Mouse (Mus musculus): Measurements from ENCODE around the gene Lrmda. TPM values are rescaled to one million over a fixed set of nuclear protein-coding genes. Genes with fewer than 3 reads are reported as not detected.

Gene Lrmda
- total RNA-seq, 2 experiments from 2014 or later = 11.2 to 12.6 TPM

DNA sequence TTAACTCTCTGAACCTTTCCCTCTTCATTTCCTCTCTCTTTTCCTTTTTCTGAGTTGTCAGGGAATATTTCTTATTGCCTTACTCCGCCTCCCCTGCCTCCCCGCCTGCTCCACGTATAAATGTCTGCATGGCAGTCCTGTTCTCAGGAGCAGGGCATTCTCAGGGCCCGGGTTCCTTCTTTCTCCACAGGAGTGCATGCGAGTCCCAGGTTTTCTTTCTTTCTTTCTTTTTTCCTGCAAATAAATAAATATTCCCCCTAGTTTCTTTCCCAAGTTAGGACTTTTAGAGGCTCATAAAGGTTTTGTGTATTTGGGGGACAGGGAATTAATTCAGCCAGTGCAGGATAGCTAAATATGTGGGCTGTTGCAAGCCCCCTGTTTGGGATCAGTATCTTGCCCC, 27.7 kb upstream of the Lrmda start:
- ATAC-seq (ENCODE audit: poor library complexity, severe bottlenecking) = no peak

DNA sequence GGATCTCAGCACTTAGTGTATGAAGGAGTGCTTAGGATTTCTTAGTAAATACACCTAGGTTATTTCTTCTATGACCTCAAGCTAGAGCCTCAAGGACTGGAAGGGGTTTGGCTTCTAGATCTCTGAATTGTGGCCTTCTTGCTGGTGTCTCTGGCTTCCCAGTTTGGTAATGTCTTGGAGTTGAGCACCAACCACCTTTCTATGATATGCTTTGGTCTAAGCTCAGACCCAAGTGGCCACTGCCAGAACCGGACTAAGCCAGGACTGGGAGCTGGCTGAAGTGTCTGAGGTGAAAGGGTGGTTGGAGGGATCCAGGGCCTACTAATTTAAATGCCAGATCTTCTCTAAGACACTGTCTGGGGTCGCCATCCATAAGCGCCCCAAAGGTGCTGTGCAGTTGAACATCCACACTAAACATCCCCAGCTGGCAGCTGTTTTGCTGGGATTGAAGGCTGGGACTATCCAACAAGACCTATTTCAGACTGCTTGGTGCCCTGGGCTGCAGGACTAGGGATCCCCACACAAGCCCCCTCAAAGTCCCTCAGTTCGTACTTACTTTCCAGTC, 27.1 kb upstream of the Lrmda start:
- ATAC-seq (ENCODE audit: poor library complexity, severe bottlenecking) = no peak

DNA sequence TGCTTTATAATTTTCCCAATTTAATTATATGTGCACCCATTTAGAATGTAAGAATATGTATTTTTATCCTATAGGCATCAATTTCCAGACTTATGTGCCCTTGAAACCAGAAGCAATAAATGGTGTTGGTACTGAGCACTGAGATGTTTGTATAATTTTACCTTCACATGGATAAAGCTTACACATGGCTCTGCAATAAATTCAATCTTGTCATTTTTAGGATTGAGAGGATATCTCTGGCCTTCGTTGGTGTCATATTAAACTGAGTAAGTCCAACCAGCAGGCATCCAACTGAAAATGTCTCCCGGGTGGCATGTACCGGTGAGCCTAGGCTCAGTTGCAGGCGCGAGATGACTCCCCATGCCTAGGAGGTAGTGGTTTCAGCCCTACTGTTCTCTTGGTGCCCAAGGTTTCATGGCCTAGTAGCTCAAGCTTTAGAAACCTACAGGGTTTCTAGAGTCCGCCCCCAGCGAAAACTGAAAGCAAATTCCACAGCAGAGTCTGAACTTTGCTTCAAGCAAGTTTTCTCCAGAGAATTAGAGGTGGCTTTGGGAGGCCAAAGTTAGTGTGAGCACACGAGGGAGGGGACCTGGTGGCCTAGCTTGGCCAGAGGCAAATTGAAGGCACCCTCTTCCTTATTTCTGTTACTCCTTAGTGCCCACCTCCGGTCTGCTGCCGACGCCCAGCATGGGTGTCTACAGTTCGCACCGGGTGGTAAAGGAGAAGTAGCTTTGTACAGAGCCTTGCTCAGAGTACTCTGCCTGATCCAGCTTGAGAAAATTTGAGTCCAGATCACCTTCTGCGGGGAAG, 26.1 kb upstream of the Lrmda start:
- peak; percentile 70 for ATAC-seq (ENCODE audit: poor library complexity, severe bottlenecking)

DNA sequence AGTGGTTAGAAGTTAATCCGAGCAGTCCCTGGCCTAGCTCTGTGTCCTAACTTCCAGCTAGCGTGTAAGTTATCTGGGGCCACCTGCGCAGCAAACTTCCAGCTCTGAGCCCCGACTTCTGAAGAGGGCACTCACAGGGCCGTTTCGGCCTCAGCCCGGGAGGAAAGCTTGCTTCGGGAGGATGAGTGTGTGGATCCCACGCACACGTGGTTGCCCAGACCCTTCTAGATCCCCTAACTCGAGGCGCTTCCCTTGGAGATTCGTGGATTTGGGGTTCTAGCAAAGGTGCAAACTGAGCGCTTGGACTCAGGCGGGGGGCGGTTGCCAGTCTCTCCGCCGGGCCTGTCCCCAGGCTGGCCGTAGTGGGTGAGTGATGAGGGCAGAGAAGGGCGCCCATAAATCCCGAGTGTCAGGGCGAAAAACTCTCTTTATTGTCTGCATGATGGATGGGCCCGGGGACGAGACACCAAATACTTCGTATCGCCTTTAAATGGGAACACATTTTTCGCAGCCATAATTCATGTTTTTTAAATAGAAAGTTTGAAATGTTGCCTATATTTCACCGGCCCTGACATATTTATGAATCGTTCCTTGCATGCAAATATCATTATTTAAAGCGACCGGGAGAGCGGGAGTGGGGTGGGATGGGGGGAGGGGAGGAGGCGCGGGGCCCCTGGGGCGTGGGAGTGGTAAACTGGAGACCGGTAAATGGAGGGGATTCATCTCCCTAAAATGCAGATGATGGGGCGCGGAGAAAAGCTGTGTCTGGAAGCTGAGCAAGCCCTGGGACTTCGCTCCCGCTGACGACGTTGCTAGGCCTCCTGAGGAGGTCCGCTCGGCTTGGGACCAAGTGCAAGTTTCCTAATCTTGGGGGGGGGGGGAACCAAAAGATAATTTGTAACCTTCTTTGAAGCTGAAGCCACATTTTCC, 25.2 kb upstream of the Lrmda start:
- ATAC-seq (ENCODE audit: poor library complexity, severe bottlenecking) = 0 out of 2 replicates have a peak, but pooled peaks have one; percentile 12

DNA sequence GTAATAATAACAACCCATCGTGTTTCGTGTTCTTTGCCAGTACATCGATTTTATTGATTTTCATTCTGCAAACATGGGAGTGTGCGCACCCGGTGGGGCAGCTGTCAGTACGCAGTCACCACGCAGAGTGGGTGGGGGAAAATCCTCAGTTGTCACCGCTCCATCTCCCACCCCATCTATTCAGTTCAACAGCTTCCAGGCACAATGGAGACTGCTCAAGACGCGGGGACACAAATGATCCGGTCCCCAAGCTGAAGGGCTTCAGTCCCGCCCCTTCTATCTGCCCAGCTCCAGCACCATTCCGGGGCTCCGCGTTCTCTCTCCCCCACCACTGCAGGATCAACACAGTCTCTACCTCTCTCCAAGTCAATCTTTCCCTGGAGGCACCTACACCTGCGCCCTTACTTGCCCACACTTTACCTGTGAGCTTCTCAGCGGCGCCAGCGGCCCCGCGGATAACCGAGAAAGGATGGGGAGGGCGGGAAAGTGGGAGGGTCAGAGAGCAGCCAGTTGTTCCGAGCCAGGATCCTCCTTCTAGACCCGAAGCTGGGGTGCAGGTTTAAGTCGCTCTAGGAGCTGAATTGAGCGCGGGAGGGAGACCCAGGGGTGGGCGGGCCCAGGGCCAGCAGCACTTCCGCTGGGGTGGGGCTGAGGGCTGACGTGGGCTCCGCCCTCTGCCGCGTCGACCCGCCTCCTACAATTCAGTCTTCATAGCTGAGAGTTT, 24.3 kb upstream of the Lrmda start:
- ATAC-seq (ENCODE audit: poor library complexity, severe bottlenecking) = peak; percentile 76

DNA sequence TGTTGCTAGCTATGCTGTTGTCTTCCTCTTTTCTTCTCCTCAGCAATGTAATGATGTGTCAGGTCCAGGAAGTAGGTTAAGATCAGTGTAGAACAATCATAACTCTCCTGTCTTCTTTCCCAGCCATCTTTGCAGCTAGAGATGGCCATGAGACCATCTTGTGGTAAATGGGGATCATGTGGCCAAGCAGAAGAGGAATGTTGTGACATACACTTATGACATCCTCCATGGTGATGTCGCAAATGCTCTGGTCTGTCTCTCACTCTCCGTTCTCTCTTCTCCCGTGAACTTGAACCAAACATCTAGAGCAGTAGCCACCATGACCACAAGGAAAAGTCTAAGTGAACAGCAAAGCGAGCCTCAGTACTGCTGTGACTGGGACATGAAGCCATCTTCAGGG, 19.9 kb upstream of the Lrmda start:
- peak; percentile 82 for ATAC-seq (ENCODE audit: poor library complexity, severe bottlenecking)

DNA sequence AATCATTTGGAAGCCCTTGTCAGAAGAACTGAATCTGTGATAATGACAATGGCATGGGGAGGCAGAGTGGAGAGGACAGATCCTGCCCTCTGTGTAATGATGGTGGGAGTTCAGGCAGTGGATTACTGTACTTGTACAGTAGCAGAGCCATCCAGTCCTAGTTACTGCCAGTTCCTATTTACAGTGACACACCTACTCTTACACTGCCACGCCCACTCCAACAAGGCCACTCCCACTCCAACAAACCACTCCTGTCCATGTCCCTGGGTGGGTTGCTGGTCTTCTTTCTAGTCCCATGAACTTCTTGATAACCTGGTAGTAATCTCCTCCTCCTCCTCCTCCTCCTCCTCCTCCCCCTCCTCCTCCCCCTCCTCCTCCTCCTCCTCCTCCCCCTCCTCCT, 16.3 kb upstream of the Lrmda start:
- no peak for ATAC-seq (ENCODE audit: poor library complexity, severe bottlenecking)

DNA sequence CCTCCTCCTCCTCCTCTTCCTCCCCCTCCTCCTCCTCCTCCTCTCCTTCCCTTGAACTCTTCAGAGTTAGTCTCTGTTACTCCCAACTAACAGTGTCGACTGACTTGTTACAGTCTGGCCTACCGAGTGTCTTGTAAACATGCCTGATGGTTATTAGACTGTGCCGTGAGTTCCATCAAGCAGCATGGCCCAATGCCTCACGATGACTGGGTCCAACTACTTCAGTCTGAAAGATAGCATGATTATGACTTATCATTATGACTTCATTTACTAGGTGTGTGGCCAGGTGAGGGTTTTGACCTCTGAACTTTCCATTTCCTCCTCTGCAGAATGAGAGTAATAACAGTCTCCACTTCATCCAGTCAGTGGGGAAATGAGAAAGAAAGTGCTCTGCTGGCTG, 15.9 kb upstream of the Lrmda start:
- no peak for ATAC-seq (ENCODE audit: poor library complexity, severe bottlenecking)

DNA sequence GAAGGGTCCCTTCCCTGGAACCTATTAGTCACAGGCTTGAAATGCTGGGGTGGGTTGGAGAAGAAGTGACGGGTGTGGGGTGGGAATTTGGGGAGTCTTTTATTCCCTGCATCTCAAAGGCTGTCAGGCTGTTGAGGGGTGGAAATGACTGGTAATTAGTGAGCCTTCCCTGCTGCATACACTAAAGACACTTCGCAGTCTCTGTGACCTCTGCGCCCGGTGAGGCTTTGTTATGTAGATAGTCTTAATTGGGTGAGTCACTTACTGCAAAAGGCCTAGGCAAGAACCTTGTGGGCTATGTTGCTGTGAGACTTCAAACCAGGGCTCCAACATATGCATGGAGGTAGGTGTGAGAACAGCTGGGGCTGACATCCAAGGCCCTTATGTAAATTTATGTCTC, 14.6 kb upstream of the Lrmda start:
- no peak for ATAC-seq (ENCODE audit: poor library complexity, severe bottlenecking)

DNA sequence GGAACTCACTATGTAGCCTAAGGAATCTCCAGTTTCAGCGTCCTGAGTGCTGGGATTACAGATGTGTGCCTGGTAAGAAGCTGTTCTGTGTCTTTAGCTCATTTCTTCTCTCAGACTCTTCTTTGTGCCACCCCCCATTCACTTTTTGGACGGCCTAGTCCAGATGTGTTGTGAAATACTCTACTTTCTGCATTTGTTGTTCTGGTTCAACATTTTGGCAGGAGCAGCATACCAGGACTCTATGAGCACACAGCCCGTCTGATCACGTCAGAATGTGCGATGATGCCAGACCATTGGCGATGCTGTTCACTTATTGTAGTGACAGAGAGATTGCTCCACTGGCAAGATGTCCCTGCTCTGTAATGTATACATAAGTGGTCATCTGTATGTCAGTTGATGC, 12.5 kb upstream of the Lrmda start:
- ATAC-seq (ENCODE audit: poor library complexity, severe bottlenecking) = no peak

DNA sequence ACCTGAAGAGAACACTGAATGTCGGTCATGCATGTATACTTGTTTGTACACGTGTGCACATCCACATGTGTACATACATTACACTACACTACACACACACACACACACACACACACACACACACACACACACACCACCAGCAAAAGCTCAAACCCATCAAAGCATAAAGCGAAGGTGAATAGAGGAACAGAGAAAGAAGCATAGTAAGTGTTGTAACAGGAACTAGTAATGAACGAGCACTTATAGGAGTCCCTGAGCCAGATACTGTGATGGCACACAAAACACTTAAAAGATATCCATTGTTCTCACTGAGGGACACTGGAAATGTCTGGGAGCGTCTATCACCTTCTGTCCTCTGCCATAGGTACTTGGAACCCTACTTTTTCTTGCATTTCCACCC, 5.2 kb upstream of the Lrmda start:
- peak; percentile 80 for ATAC-seq (ENCODE audit: poor library complexity, severe bottlenecking)

DNA sequence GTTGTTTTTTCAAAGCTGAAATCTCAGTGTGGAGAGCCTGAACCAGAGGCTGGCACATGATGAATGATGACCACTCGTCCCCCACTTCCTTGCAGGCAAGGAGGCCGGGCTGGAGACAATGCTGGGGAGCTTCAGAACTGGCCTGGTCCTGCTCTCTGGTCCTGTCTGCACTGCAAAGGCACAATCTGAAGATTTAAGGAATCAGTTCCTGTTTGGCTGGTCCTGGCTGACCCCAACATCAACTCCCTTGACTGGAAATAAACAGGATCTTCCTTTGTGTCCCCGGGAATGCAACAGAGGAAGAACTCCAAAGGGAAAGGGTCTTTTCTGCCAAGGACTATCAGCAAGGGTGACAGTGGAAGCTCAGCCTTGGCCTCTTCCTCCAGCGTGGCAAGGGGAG, 4.7 kb upstream of the Lrmda start:
- no peak for ATAC-seq (ENCODE audit: poor library complexity, severe bottlenecking)

DNA sequence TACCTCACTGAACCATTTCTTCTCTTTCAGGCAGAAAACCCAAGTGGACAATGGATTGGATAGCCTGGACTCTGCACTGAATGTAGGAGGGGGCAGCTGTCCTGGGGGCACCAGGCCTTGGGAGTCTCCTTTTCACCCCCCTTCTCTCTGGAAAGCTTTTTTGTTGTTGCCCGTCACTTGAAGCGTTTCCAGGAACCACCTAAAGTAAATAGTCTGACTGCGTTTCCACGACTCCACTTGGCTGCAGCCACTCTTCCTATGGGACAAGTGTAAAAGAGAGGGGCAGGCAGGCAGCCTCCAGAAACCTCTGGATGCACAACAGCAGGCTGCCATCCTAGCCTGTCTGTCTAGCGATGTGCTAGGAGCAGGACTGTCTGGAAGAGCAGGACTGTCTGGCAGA, 2.5 kb upstream of the Lrmda start:
- ATAC-seq (ENCODE audit: poor library complexity, severe bottlenecking) = no peak

DNA sequence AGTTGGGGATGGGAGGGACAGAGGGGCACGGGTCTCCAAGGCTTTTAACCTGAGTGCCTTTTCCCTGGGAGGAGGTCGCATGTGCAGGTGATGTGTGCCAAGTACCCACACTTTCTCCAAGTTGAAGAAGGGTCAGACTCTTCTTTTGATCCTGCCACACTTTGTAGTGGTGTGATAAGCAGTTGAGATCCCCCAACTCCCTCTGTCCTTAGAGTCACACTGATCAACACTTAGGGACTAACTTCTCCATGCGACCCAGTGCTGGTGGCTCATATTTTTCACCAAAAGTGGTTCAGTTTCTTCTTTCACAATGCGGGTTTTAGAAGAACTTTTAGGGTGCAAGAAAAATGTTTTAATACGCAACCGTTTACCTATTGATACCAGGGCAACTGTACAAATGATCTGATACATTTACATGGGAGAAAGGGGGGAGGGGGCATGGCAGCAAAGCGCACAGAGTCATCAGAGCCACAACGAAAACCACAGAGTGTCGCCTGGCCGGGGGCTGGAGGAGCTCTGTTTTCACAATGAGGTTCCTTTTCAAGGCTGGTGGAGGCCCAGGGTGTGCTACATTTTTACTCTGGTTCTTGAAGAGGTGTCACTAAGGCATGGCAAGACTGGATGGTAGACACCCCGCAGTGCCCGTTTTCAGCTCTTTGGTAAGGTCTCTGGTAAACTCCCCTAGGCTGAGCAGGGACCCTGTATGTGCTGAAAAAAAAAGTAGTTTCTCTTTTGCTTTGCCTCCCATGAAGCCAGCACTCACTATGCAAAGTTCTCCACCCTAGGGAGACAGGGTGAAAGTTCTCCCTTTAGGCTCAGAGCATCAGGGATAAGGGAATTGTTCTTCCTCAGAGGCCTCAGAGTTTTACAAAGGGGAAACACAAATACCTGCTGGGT, 685 bp downstream of the Lrmda start:
- peak; percentile 40 for ATAC-seq (ENCODE audit: poor library complexity, severe bottlenecking)

DNA sequence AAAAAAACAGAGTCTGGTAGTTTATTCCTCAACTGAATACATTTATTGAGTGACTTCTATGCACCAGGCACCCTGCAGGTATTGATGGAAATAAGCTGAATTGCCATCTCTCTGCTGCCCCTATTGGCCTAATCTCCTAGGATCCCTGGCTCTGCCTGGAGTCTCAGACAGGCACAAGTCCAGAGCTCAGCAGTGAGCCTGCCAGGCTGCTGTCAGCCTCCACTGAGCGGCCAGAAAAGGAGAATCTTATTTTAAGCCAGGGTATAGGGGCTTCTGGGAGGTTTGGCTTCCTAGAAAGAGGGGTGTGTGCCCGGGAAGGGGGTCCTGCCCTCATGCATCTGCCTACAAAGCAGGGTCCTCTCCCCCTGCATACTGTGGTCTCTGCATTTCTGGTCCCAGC, 1.4 kb downstream of the Lrmda start:
- ATAC-seq (ENCODE audit: poor library complexity, severe bottlenecking) = 0 out of 2 replicates have a peak, but pooled peaks have one; percentile 20

DNA sequence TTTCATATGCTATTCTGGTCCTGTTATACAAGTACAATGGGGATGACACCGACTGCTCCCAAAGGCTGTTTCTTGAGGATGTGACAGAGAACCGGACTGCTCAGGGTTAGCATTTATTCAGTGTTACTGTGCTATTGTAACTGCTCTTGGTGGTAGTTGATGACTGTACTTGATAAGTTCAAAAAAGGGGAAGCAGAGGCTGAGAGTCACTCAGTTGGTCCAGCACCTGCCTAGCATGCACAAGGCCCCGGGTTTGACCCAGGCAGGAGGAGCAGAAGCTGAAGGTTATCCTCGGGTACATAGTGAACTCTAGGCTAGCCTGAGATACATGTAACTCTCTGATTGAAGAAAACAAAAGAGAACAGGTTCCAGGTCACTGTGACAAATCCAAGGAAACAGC, 4.0 kb downstream of the Lrmda start:
- ATAC-seq (ENCODE audit: poor library complexity, severe bottlenecking) = no peak

DNA sequence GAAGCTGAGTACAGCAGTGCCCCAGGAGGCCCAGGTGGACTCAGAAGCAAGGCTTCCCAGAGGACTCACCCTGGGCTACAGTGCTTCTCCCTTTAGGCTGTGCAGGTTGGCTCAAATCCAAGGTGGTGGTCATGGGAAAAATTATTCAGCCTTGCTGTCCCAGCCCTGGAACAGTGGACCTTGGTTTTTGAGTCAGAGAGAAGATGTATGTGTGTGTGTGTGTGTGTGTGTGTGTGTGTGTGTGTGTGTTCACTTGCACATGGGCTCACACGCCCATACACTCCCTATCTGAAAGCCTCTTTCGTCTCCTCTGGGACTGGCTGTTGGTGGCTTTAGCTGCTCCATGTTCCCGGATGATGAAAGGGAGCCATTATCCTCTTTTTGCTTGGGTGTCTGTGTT, 16.4 kb downstream of the Lrmda start:
- no peak for ATAC-seq (ENCODE audit: poor library complexity, severe bottlenecking)

DNA sequence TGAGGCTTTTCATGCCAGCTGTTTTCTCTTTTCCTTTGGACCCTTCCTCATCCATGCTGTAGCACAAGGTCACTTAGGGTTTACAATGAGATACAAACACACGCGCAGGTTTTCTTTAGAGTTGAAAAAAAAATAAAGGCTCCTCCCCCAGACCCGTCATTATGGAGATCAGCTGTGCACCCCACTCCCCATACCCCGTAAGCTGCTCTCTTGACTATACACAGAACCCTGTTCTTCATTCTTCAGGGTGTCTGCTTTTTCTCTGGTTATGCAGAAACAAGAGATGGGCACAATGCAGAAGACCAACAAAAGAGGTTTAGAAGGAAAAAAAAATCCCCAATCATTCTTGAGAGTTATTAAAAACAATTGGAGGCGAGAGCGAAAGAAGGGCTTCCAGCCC, 16.8 kb downstream of the Lrmda start:
- ATAC-seq (ENCODE audit: poor library complexity, severe bottlenecking) = no peak

DNA sequence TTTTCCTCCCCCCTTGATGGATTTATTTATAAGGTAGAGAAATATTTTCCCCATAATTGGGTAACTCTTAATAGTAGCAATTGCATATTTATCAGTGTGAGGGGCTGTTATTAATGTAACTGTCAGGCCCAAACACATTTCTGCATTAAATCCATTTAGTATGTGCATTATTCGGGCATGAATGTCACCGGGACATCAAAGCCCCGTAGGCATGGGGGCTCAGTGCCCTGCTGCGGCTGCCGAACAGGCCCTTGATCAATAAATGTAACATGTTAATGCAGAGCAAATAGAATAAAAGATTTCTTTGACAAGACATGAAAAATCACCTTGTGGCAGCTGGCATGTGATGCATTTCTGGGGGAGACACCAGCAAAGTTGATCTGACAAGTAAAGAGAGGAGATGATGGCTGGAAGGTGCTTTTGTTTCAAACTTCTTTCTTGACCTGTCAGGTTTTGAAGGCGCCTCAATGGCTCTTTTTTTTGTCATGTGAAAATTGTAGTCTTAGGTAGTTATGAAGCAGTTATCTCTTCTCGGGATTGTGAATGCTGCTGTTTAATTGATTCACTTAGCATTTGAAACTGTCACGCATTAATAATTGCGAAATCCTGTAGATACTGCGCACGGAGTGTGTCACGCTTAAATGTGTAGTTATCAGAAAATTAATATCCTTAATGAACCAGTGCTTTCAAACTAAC, 17.4 kb downstream of the Lrmda start:
- ATAC-seq (ENCODE audit: poor library complexity, severe bottlenecking) = no peak

All from megakaryocyte, adult 5-6 weeks (primary cell).